Mouse (Mus musculus) embryonic facial prominence, embryonic 14.5 days (tissue): Measurements from ENCODE around the gene Slc34a1. TPM values are rescaled to one million over a fixed set of nuclear protein-coding genes. Genes with fewer than 3 reads are reported as not detected.
A peak's percentile ranks its signal among the peaks of the same experiment; 100 is the strongest.

Experiments
- ATAC-seq: fragments of 200-750 bp; cut with Nextera tagmentation; 2 replicates; pipeline ENCODE4 v1.8.0; 2017; ENCODE audit warnings: low read depth, moderate number of reproducible peaks, moderate TSS enrichment
- DNase-seq: peaks from one replicate; pipeline ENCODE4 v3.0.0-alpha.2; 2015; ENCODE audit warnings: low spot score
- H3K27ac ChIP-seq: fragments of 300-500 bp; sonication (generic); replicated peaks from 2 replicates; pipeline ENCODE4 v1.5.1; 2014; ENCODE audit warnings: low read depth, mild to moderate bottlenecking, low read length, moderate library complexity
- H3K27me3 ChIP-seq: fragments of 300-500 bp; sonication (generic); replicated peaks from 2 replicates; pipeline ENCODE4 v1.6.1; 2014; ENCODE audit warnings: low read length; ENCODE audit not compliant: control insufficient read depth, insufficient read depth
- H3K36me3 ChIP-seq: fragments of 300-500 bp; sonication (generic); 2 replicates; pipeline ENCODE4 v1.6.1; 2014; ENCODE audit warnings: low read length, mixed read lengths; ENCODE audit not compliant: control insufficient read depth, insufficient read depth
- H3K4me1 ChIP-seq: fragments of 300-500 bp; sonication (generic); 2 replicates; pipeline ENCODE4 v1.6.1; 2014; ENCODE audit warnings: antibody characterized with exemption, low read length; ENCODE audit not compliant: control insufficient read depth, insufficient read depth
- H3K4me2 ChIP-seq: fragments of 300-500 bp; sonication (generic); 2 replicates; pipeline ENCODE4 v1.6.1; 2014; ENCODE audit warnings: low read depth, mild to moderate bottlenecking, low read length, moderate library complexity, mixed read lengths
- H3K4me3 ChIP-seq: fragments of 300-500 bp; sonication (generic); 2 replicates; pipeline ENCODE4 v1.5.1; 2014; ENCODE audit warnings: low read depth, mild to moderate bottlenecking, low read length
- H3K9ac ChIP-seq: fragments of 300-500 bp; sonication (generic); 2 replicates; pipeline ENCODE4 v1.6.1; 2014; ENCODE audit warnings: low read depth, mild to moderate bottlenecking, low read length, moderate library complexity, mixed read lengths
- H3K9me3 ChIP-seq: fragments of 300-500 bp; sonication (generic); 2 replicates; pipeline ENCODE4 v1.6.1; 2016; ENCODE audit warnings: low read length; ENCODE audit not compliant: control insufficient read depth
- WGBS: fragments of 180-500 bp; shearing (Covaris S2); extraction: QIAGEN DNeasy Blood & Tissue Kit; methylation state at CpG from one replicate; pipeline ENCODE4 v1.1.7; 2014; 5-methylcytosine and 5-hydroxymethylcytosine counted together
- polyA plus RNA-seq: library from polyadenylated mRNA; unstranded; fragments of >200 nt; fragmentation: Nextera tagmentation; extraction: Ambion mirVana; gene quantifications from 2 replicates; pipeline ENCODE4 v1.2.1, GENCODE M21; 2014

The Slc34a1 gene
- polyA plus RNA-seq, 1 experiment from 2014 or later = not detected

DNA sequence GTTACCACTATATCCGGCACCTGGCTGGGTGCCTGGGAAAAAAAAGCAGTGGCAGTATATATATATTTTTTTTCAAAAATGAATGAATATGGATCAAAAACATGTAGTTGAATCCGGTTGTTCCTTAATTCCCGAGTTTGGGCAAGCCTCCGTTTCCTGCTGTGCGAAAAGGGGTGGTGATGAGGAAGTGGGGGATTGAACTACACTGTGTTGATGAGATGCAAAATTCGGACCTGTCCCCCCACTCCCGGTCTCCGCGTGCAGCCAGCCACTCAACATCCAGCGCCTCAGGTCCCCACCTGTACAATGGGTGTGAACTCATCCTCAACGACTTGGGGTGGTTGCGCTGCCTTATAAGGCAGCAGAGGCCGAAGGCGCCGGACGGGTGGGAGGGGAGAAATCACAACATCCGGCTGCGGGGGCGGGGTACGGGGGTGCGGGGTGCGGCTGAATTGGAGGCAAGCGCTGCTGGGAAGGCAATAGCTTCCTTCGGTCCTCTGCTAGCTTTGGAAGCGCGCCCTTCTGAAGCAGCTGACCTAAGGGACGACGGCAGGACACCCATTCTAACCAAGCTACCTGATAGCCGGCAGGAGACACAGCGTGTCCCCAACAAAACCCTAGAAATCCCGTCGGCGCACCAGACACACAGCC lies 46.4 kb downstream of the Slc34a1 start:
- ATAC-seq (peak; percentile 78), DNase-seq (peak; percentile 93)
- H3K27ac ChIP-seq = peak overlapping the region; percentile 93
- H3K4me1 ChIP-seq = peaks cover 9% of the 10 kb centered on the region
- H3K9me3 ChIP-seq = no peaks in the 10 kb centered on the region
- under 1% methylated on average over 27 of the region's 33 CpGs for WGBS
- no peaks in the 10 kb centered on the region for H3K27me3 ChIP-seq
- no peaks in the 10 kb centered on the region for H3K36me3 ChIP-seq
- peak overlapping the region; percentile 84 for H3K4me3 ChIP-seq
- peak overlapping the region; percentile 66 for H3K9ac ChIP-seq
- peak overlapping the region; percentile 71 for H3K4me2 ChIP-seq

DNA sequence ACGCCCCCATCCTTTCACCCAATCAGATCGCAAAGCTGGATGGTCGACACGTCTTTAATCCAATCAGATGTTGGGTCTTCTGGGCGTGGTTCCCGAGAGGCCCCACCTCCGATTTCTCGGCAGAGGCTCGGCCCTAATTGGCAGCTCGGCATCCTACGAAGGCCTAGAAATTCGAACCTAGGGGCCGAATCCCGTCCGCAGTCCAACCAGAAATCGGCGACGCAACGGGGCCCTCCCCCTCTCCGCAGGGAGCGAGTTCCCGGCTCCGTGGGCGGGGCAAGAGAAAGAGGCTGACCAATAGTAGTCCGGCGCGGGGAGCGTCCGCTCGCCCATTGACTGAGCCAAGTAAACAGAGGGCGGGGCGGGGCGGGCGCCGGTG lies 46.9 kb downstream of the Slc34a1 start, which contains the start of gene Grk6:
Gene Grk6 (plus strand): TSS at position 136 of the 379 bp plus-strand sequence.
- Histone ChIP-seq H3K4me1 (peaks cover 9% of the 10 kb centered on the region), H3K9me3 (no peaks in the 10 kb centered on the region), H3K36me3 (peaks cover 3% of the 10 kb centered on the region; the same call in 1 of the 2 replicates), H3K4me2 (peak within 1 kb of the TSS; percentile 84), H3K9ac (peak within 1 kb of the TSS; percentile 96), H3K27me3 (no peaks in the 10 kb centered on the region), H3K27ac (peak within 1 kb of the TSS; percentile 93), H3K4me3 (peak within 1 kb of the TSS; percentile 84)
- DNase-seq (peak; percentile 100), ATAC-seq (peak; percentile 97)
- WGBS = under 1% methylated on average over 16 of the region's 35 CpGs

DNA sequence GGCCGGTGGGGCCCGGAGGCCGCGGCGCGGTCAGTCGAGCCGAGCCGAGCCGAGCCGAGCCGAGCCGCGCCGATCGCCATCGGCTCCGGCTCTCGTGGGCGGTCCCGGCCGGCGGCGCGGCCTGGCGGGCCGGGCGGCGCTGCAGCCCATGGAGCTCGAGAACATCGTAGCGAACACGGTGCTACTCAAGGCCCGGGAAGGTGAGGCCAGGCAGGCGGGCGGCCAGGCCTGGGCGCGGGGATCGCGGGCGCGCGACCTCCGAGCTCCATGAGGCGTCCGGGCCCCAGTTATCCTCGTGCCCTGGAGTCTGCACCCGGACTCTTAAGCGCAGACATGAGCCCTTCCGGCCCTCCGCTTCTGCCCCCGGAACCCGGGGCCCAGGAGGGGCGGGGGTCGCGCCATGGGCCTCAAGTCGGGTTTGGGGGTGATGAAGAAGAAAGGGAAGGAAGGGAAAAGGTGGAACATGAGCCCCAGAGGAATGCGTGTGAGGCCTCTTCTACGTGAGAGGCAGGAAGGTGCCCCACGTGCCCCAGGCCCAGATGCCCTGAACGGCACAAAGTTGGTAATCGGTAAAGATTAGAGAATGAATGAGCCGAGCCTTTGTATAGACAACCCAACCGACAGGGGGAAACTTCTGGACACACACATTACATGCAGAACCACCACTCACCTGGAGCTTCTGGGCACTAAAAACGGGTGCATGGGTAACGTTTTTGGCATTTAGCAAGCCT lies 47.5 kb downstream of the Slc34a1 start:
- Histone ChIP-seq H3K4me2 (peak overlapping the region; percentile 84), H3K9ac (peak overlapping the region; percentile 96), H3K27me3 (no peaks in the 10 kb centered on the region), H3K27ac (peak overlapping the region; percentile 93), H3K36me3 (peaks cover 9% of the 10 kb centered on the region), H3K9me3 (no peaks in the 10 kb centered on the region), H3K4me1 (peaks cover 9% of the 10 kb centered on the region), H3K4me3 (peak overlapping the region; percentile 84)
- DNase-seq (no peak), ATAC-seq (peak; percentile 14)
- under 1% methylated on average over 21 of the region's 66 CpGs for WGBS

DNA sequence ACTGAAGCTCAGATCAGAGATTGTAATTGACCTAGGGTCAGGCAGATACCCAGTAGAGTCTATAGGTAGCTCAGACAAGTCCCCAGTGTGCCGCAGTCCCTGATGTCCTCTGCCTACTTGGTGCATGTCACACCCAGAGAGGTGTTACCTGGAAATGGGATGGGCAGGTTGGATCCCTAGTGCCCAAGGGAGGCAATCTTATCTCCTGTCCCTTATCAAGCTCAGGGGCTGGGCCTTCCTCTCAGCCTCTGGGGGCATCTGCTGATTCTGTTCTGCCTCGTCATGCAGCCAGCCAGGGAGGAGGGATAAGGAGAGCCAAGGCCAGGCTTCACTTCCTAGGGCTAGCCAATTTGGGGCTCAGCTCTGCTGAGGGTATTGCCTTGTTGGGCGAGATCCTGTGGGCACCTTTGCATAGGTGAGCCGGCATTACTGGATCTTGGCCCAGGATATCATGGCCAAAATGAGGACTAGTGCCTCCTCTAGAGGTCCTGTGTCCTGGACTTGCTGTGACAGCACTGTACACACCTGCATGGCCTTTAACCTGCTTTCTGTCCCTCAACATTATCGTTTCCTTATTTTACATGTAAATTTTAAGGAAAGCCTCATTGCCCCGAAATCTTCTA lies 48.6 kb downstream of the Slc34a1 start:
- H3K4me3 ChIP-seq = peak overlapping the region; percentile 84
- H3K9me3 ChIP-seq = no peaks in the 10 kb centered on the region
- 85% methylated on average over 6 of the region's 6 CpGs for WGBS
- peaks cover 9% of the 10 kb centered on the region for H3K4me1 ChIP-seq
- H3K27me3 ChIP-seq = no peaks in the 10 kb centered on the region
- peak overlapping the region; percentile 84 for H3K4me2 ChIP-seq
- H3K9ac ChIP-seq = peak overlapping the region; percentile 96
- ATAC-seq (no peak), DNase-seq (no peak)
- no peak overlapping the region for H3K27ac ChIP-seq
- H3K36me3 ChIP-seq = peaks cover 19% of the 10 kb centered on the region

GRCm38 (mm10) chr13:55447543-55447943 lies 49.6 kb downstream of the Slc34a1 start:
- Histone ChIP-seq H3K4me3 (no peak overlapping the region), H3K27me3 (no peaks in the 10 kb centered on the region), H3K9ac (no peak overlapping the region), H3K27ac (no peak overlapping the region), H3K4me2 (no peak overlapping the region), H3K4me1 (peaks cover 9% of the 10 kb centered on the region), H3K9me3 (no peaks in the 10 kb centered on the region), H3K36me3 (peaks cover 29% of the 10 kb centered on the region)
- DNase-seq = no peak
- ATAC-seq = no peak
- 39% methylated on average over 3 of the region's 3 CpGs for WGBS

DNA sequence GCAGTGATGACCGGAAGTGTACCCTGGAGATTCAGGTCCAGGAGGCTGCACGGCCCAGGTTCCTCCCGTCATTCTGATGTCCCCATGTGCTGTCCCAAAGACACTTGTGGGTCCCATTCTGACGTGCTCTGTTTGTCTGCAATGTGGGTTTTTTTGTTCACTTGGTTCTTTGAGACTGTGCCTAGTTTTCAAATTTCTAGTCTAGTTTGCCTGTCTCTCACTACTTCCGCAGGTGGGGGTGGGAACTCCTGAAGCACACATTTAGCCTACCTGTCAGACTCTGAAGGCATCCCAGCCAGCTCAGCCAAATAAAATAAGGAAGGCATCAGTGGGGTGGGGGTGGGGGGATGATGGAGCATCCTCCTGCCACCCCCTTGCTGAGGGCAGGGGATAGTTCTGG lies 50.1 kb downstream of the Slc34a1 start:
- H3K4me2 ChIP-seq = no peak overlapping the region
- H3K9ac ChIP-seq = no peak overlapping the region
- H3K36me3 ChIP-seq = peaks cover 34% of the 10 kb centered on the region
- H3K4me3 ChIP-seq = no peak overlapping the region
- peaks cover 9% of the 10 kb centered on the region for H3K4me1 ChIP-seq
- 91% methylated on average over 5 of the region's 5 CpGs for WGBS
- H3K27me3 ChIP-seq = no peaks in the 10 kb centered on the region
- ATAC-seq = no peak
- no peak overlapping the region for H3K27ac ChIP-seq
- no peaks in the 10 kb centered on the region for H3K9me3 ChIP-seq
- DNase-seq = no peak

GRCm38 (mm10) chr13:55449205-55449604 lies 51.2 kb downstream of the Slc34a1 start:
- Histone ChIP-seq H3K4me2 (no peak overlapping the region), H3K9ac (no peak overlapping the region), H3K9me3 (no peaks in the 10 kb centered on the region), H3K27me3 (no peaks in the 10 kb centered on the region), H3K4me1 (peaks cover 9% of the 10 kb centered on the region), H3K27ac (no peak overlapping the region), H3K36me3 (peaks cover 45% of the 10 kb centered on the region), H3K4me3 (no peak overlapping the region)
- no peak for DNase-seq
- 91% methylated on average over 8 of the region's 9 CpGs for WGBS
- no peak for ATAC-seq

- 87% methylated on average over 17 of the region's 17 CpGs for WGBS
- H3K27ac ChIP-seq = no peak overlapping the region
- ATAC-seq = no peak
Observed at GRCm38 (mm10) chr13:55449679-55450441, 51.9 kb downstream of the Slc34a1 start.

More at GRCm38 (mm10) chr13:55449679-55450441, 51.9 kb downstream of the Slc34a1 start:
- Histone ChIP-seq H3K9ac (no peak overlapping the region), H3K9me3 (no peaks in the 10 kb centered on the region), H3K4me2 (no peak overlapping the region), H3K4me1 (peaks cover 9% of the 10 kb centered on the region), H3K27me3 (no peaks in the 10 kb centered on the region), H3K4me3 (no peak overlapping the region), H3K36me3 (peaks cover 52% of the 10 kb centered on the region)
- no peak for DNase-seq
